Mouse (Mus musculus) heart, postnatal 0 days (tissue): Measurements from ENCODE around the gene Tmem121.

Source experiments
- CTCF ChIP-seq: IDR thresholded peaks from 2 replicates; pipeline ENCODE4 v1.5.1; 2016; ENCODE audit warnings: antibody characterized with exemption, control low read depth, low read depth
- EP300 ChIP-seq: IDR thresholded peaks from 2 replicates; pipeline ENCODE4 v1.6.1; 2016; ENCODE audit warnings: antibody characterized with exemption, low read depth

- TF ChIP-seq CTCF (no peak), EP300 (no peak)
Measured at GRCm38 (mm10) chr12:113152272-113152661, 33.5 kb upstream of the Tmem121 start.
